In the genomic region with DNA sequence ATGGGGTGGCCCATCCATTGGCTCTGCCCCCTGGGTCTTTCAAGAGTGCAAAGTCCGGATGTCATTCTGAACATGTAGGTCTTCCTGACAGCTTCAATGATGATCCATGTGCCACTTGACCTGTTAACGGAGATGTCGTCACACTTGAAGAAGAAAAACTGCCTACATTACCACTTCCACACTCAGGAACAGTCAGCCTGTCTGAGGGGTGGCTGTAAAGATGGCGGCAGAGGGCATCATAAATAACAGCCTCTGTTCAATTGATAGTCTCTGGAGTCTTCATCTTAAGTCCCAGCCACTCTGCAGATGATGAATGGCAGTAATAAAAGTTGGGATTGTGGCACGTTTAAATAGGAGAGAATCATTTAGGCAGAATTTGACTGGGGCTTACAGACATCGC, we compare ENCODE assay signal across 17 mouse cellular contexts.
"Had no signal": no experiment of that assay in that cellular context is flagged by ENCODE, and none has a peak within 500 bp of the region (broad histone marks: within the 10 kb centered on the region; RNA-seq: fewer than 3 reads in every experiment).

No protein-coding gene starts in this region.

- H3K27ac ChIP-seq: liver, embryonic 12.5 days; liver, embryonic 14.5 days; midbrain, embryonic 13.5 days; midbrain, embryonic 15.5 days; neural tube, embryonic 13.5 days; stomach, embryonic 15.5 days; stomach, postnatal 0 days had no signal

- DNase-seq: lung, adult 18-20 months; lung, embryonic 14.5 days; lung, postnatal 10 days; lung, postnatal 4 days; right cerebral cortex, adult 18-20 months; right cerebral cortex, postnatal 25 days; thymus, adult 2 months; thymus, postnatal 25 days; thymus, postnatal 4 days had no signal

- H3K36me3 ChIP-seq: liver, embryonic 12.5 days; midbrain, embryonic 15.5 days; stomach, embryonic 15.5 days had no signal

- H3K4me1 ChIP-seq: liver, embryonic 12.5 days; stomach, embryonic 15.5 days had no signal

- H3K4me3 ChIP-seq: liver, embryonic 12.5 days; midbrain, embryonic 13.5 days; midbrain, embryonic 15.5 days; neural tube, embryonic 13.5 days; stomach, embryonic 15.5 days had no signal

- ATAC-seq: liver, embryonic 12.5 days; midbrain, embryonic 13.5 days; midbrain, embryonic 15.5 days had no signal

- H3K9me3 ChIP-seq: liver, embryonic 12.5 days; midbrain, embryonic 13.5 days; midbrain, embryonic 15.5 days; neural tube, embryonic 13.5 days; stomach, embryonic 15.5 days had no signal

- H3K9ac ChIP-seq: liver, embryonic 12.5 days; liver, embryonic 14.5 days; lung, embryonic 14.5 days; midbrain, embryonic 13.5 days; midbrain, embryonic 15.5 days; neural tube, embryonic 13.5 days; stomach, embryonic 15.5 days had no signal

- H3K4me2 ChIP-seq: liver, embryonic 12.5 days; lung, embryonic 14.5 days; midbrain, embryonic 11.5 days; midbrain, embryonic 13.5 days; midbrain, embryonic 15.5 days; neural tube, embryonic 13.5 days; stomach, embryonic 15.5 days had no signal

- H3K27me3 ChIP-seq: liver, embryonic 12.5 days; midbrain, embryonic 13.5 days; midbrain, embryonic 15.5 days; neural tube, embryonic 13.5 days; stomach, embryonic 15.5 days had no signal
